Mouse (Mus musculus): Measurements from ENCODE around the gene Plcb3.

Gene Plcb3

GRCm38 (mm10) chr19:6939106-6940002, 36.9 kb downstream of the Plcb3 start:
- no peak for DNase-seq (ENCODE audit: low spot score)

GRCm38 (mm10) chr19:6937541-6938465, 38.5 kb downstream of the Plcb3 start:
- no peak for DNase-seq (ENCODE audit: low spot score)

GRCm38 (mm10) chr19:6936299-6936698, 40.0 kb downstream of the Plcb3 start:
- DNase-seq (ENCODE audit: low spot score), result no peak

- no peak for DNase-seq (ENCODE audit: low spot score)
Measured at GRCm38 (mm10) chr19:6934195-6934977, 41.9 kb downstream of the Plcb3 start, which contains the start of gene Kcnk4. Gene Kcnk4, minus strand, starts transcription at chr19:6934515.

- peak; percentile 52 for DNase-seq (ENCODE audit: low spot score)
Measured at GRCm38 (mm10) chr19:6933436-6934194, 42.7 kb downstream of the Plcb3 start.

GRCm38 (mm10) chr19:6933102-6933435, 43.2 kb downstream of the Plcb3 start:
- DNase-seq (ENCODE audit: low spot score), result no peak

- DNase-seq (ENCODE audit: low spot score), result no peak
Measured at GRCm38 (mm10) chr19:6932018-6932417, 44.3 kb downstream of the Plcb3 start.

- no peak for DNase-seq (ENCODE audit: low spot score)
Measured at GRCm38 (mm10) chr19:6931002-6931401, 45.3 kb downstream of the Plcb3 start.

GRCm38 (mm10) chr19:6928080-6928479, 48.2 kb downstream of the Plcb3 start:
- no peak for DNase-seq (ENCODE audit: low spot score)

GRCm38 (mm10) chr19:6926559-6927255, 49.6 kb downstream of the Plcb3 start:
- DNase-seq (ENCODE audit: low spot score), result peak; percentile 37

- no peak for DNase-seq (ENCODE audit: low spot score)
Measured at GRCm38 (mm10) chr19:6925611-6926329, 50.5 kb downstream of the Plcb3 start.

GRCm38 (mm10) chr19:6925307-6925573, 51.0 kb downstream of the Plcb3 start, which contains the start of gene Catsperz:
Gene Catsperz, minus strand, starts transcription at chr19:6925380.
- DNase-seq (ENCODE audit: low spot score), result no peak

GRCm38 (mm10) chr19:6924461-6925306, 51.6 kb downstream of the Plcb3 start:
- peak; percentile 83 for DNase-seq (ENCODE audit: low spot score)

- no peak for DNase-seq (ENCODE audit: low spot score)
Measured at GRCm38 (mm10) chr19:6922901-6923735, 53.2 kb downstream of the Plcb3 start.

GRCm38 (mm10) chr19:6921647-6922567, 54.4 kb downstream of the Plcb3 start, which contains the start of gene Esrra:
Gene Esrra, minus strand, starts transcription at chr19:6921813.
- peak; percentile 100 for DNase-seq (ENCODE audit: low spot score)

- peak; percentile 63 for DNase-seq (ENCODE audit: low spot score)
Measured at GRCm38 (mm10) chr19:6920741-6921636, 55.3 kb downstream of the Plcb3 start.

Data from retina, embryonic 14.5 days (tissue).